Mouse (Mus musculus): Measurements from ENCODE around the gene Atp6v1g3.
A peak's percentile ranks its signal among the peaks of the same experiment; 100 is the strongest.

Gene Atp6v1g3

GRCm38 (mm10) chr1:138273438-138273837 is at the start of gene Atp6v1g3:
Gene Atp6v1g3, plus strand, starts transcription at chr1:138273738.
- DNase-seq (ENCODE audit: low read depth in 1 of 2, low spot score in 2 of 2), result no peak

DNA sequence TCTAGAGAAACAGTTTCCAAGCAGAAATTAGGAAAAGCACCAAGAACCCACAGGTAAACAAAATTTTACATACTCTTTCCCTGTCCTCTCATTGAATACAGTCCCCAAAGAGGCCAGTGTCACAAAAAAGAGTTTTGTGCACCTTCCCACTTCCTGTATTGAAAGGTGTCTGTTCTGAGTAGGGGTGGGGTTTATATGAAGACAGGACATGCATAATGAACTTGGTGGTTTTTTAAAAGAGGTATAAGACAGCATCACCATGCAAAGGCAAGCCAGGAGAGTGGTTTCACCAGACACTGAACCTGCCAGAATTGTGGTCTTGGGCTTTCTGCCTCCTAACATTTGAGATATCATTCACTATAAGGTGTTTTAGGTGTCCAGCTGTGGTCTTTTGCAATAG is 40.5 kb upstream of the Atp6v1g3 start:
- DNase-seq (ENCODE audit: low read depth in 1 of 2, low spot score in 2 of 2), result no peak

GRCm38 (mm10) chr1:138237252-138237651 is 36.3 kb upstream of the Atp6v1g3 start:
- no peak for DNase-seq (ENCODE audit: low read depth in 1 of 2, low spot score in 2 of 2)

- DNase-seq (ENCODE audit: low read depth in 1 of 2, low spot score in 2 of 2), result peak; percentile 50 to 68
Observed at GRCm38 (mm10) chr1:138243947-138244346, 29.6 kb upstream of the Atp6v1g3 start.

- DNase-seq (ENCODE audit: low read depth in 1 of 2, low spot score in 2 of 2), result no peak
Observed at GRCm38 (mm10) chr1:138244485-138244884, 29.1 kb upstream of the Atp6v1g3 start.

GRCm38 (mm10) chr1:138245103-138245502 is 28.4 kb upstream of the Atp6v1g3 start:
- no peak for DNase-seq (ENCODE audit: low read depth in 1 of 2, low spot score in 2 of 2)

- DNase-seq (ENCODE audit: low read depth in 1 of 2, low spot score in 2 of 2), result no peak
Observed at GRCm38 (mm10) chr1:138245533-138245932, 28.0 kb upstream of the Atp6v1g3 start.

DNA sequence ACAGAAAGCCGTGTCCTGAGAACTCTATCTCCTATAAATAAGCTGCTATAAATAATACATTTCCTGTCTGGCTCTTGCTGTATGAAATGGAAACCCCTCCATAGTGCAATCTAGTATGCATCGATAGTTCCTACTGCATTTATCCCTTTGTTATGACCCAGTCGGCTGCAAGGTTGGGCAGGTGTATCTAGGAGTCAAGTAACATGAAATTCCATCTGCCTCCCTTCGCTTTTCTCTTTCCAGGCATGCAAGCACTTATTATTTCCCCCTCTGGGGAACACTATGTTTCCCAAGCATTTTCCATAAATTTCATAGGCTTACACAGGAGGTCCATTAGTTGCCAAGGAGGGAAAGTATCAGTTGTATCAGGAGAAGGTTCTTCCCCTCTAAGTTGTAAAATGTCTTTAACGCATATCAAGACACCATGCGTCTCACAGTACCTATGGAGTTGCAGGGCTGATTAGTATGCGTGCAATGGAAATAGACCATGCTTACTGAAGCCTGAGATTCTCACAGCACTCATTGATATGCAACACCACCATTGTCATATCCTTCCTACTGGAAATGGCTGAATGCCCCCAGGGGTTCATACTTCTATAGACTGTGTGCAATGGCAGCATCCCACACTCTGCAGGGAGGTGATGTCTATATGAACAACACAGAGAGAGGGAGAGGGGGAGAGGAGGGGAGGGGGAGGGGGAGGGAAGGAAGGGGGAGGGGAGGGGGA is 26.9 kb upstream of the Atp6v1g3 start:
- no peak for DNase-seq (ENCODE audit: low read depth in 1 of 2, low spot score in 2 of 2)

DNA sequence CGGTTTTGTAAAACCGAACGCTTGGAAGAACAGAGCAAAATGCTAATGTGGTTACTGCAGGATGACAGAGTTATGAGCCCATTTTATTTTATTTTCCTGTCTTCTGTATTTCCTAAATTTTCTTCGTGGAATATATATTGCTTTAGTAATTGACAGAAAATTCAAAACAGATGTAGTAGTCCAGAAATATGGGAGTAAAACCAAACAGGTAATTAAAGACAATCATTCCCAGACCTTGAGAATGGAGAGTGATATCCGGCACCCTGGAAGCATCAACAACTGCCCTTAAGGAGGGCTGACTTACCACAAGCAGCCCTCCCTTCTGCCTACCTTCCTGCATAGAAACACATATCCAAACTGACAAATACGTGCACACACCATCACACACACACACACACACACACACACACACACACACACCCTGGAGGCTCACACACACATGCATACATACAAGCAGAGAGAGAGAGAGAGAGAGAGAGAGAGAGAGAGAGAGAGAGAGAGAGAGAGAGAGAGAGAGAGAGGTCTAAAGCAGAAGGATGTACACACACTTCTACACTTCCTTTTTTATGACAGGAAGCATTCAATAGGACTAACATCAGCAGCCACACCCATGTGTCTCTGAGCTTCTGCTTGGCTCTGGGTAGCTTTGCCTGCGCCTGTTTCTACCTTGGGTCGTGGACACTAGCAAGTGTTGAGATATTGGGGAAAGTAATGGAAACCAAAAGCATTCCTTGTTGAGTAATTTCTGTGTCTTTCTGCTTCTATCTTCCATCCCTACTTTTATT is 25.6 kb upstream of the Atp6v1g3 start:
- no peak for DNase-seq (ENCODE audit: low read depth in 1 of 2, low spot score in 2 of 2)

DNA sequence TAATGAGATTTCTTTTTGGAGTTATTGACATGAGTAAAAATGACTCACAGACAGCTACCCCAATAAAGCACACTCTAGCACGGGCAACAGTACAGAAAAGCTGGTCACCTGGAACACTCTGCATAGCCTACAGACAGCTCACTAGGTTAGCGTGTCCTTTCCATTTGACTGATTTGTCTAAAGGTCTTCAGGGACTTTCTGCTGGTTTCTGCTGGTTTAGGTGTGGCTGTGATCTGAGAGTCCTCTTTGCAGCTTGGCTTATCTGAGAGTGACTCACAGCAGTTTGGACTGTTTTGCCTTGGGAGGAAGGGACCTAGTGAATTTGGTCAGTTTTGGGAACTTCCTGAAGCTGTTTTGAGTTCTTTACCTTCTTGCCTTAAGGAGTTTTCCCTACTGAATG is 24.8 kb upstream of the Atp6v1g3 start:
- DNase-seq (ENCODE audit: low read depth in 1 of 2, low spot score in 2 of 2), result no peak

DNA sequence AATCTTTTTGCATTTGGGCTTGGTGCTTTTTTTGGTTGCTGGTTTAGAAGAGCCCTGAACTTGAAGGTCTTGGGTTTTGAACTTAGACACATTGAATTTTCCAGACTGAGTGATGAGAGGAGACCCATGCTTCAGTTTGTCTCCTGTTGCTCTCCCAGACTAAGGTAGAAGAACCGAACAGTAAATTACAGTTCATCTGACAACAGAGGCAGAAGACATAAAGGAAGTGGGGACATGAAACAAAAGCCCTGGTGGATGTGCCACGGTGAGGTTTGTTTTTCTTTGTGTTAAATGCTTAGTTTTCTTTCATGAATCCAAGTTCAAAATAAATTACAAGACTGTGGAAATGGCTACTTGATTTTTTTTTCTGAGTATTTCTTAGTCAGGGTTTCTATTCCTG is 22.6 kb upstream of the Atp6v1g3 start:
- DNase-seq (ENCODE audit: low read depth in 1 of 2, low spot score in 2 of 2), result no peak

DNA sequence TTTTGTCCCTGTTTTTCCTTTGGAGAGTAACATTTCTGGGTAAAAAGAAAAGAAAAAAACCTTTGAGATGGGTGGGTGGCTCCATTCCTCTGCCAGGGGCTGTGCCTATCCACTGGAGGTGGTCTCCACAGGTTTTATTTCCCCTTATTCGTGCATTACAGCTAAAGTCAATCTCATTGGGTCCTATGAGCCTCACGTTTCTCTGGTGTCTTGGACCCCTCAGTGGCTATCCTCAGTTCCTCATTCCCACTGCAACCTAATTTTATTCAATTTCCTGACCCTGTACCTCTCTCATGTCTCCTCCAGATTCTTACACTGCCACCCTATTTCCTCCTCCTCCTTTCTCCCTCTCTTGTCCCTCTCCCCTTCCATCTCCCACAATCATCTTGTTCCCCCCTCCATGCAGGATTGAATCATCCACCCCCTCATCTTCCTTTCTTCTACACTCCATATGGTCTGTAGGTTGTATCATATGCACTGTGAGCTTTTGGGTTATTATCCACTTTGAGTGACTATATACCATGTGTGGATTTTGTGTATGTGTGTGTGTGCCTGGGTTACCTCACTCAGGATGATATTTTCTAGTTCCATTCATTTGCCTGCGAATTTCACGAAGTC is 17.3 kb upstream of the Atp6v1g3 start:
- no peak for DNase-seq (ENCODE audit: low read depth in 1 of 2, low spot score in 2 of 2)

DNA sequence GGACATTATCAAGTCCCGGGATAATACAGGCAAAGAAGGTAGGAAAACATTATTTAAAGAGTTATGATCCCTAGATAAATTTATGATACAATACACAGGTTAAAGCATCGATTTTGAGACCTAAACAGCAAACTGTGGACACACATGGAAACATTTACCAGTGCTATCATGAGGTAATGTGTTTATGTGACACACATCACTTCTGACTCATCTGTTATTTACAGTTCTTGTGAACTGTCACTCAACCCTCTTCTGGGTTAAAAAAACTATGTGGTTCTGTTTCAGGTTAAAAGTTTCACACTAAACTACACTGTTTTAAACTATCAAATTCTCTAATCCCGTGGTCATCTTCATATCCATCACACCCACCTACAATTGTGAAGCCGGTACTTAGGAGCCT is 14.8 kb upstream of the Atp6v1g3 start:
- no peak for DNase-seq (ENCODE audit: low read depth in 1 of 2, low spot score in 2 of 2)

- DNase-seq (ENCODE audit: low read depth in 1 of 2, low spot score in 2 of 2), result peak in 1 of 2 experiments; percentile 33
Observed at GRCm38 (mm10) chr1:138261520-138261919, 12.0 kb upstream of the Atp6v1g3 start.

GRCm38 (mm10) chr1:138262408-138262807 is 11.1 kb upstream of the Atp6v1g3 start:
- no peak for DNase-seq (ENCODE audit: low read depth in 1 of 2, low spot score in 2 of 2)

DNA sequence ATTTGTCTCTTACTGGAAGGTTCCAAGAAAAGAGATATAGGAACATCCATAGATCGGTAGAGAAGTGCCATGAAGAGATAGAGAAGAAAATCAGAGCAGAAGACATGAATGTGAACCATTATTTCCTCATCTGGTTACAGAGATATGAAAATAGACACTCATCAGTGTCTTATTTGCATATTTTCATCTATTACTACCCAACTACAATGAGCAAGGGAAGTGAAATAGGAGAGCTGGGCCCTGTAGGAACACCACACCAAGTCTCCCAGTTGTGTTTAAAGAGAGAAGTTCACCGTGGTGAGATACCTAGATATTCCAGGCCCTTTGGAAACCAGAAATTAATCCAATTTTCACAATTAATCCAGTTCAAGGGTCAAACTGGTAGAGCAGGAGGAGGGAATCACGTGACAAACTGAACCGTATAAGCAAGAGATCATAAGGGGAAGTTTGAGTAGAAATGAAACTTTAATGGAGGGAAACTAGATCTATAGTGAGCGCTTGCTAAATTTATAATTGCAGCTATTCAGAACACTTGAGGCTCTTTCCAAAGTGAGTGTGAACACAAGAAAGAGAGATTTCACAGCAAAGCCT is 6.0 kb upstream of the Atp6v1g3 start:
- DNase-seq (ENCODE audit: low read depth in 1 of 2, low spot score in 2 of 2), result no peak

- DNase-seq (ENCODE audit: low read depth in 1 of 2, low spot score in 2 of 2), result no peak
Observed at GRCm38 (mm10) chr1:138274930-138275329, 1.4 kb downstream of the Atp6v1g3 start.

GRCm38 (mm10) chr1:138275859-138276258 is 2.3 kb downstream of the Atp6v1g3 start:
- no peak for DNase-seq (ENCODE audit: low read depth in 1 of 2, low spot score in 2 of 2)

DNA sequence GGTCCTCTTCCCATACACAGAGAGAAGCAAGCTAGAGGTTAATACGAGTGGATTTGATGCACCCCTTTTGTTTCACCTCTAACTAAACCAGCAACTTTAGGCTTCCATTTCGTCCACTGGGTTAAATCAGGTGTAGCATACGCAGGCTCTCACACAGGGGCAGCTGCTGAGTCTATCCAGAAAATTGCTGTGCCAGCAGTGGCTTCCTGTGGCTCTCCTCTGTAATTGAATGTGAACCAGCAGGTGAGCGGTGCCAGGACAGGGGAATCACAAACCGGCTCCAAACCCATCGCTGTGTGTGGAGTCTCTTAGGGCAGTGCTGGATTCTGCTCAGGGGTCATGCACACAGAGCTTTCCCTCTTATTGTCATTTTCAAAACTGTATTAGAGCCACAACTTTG is 7.6 kb downstream of the Atp6v1g3 start:
- DNase-seq (ENCODE audit: low read depth in 1 of 2, low spot score in 2 of 2), result no peak

GRCm38 (mm10) chr1:138282413-138283141 is 9.0 kb downstream of the Atp6v1g3 start:
- DNase-seq (ENCODE audit: low read depth in 1 of 2, low spot score in 2 of 2), result no peak

DNA sequence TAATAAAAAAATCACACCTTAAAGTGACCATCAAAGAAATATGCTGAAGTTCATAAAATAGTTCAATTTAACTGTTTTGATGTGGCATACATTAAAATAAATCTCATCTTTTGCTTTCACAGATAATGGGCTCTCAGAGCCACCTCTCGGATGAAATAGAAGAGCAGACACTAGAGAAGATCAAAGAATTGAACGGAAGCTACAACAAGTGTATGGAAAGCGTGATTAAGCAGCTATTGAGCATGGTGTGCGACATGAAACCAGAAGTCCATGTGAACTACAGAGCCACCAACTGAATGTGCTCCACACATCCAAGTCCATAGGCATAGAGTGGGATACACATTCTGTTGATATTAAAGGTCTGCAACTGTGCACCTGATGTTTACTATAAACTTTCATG is 14.1 kb downstream of the Atp6v1g3 start:
- DNase-seq (ENCODE audit: low read depth in 1 of 2, low spot score in 2 of 2), result no peak
